In genomic region chr4:142196626-142197025, GRCm38 (mm10) we compare ENCODE assay signal across 11 mouse cellular contexts. TPM values are rescaled to one million over a fixed set of nuclear protein-coding genes. Genes with fewer than 3 reads are reported as not detected.
DNase-seq lines count a peak whose midpoint lies in the region; ATAC-seq and TF ChIP-seq lines count a peak whose summit lies in the region.
"Had no signal": no experiment of that assay in that cellular context is flagged by ENCODE, and none has a peak within 500 bp of the region (broad histone marks: within the 10 kb centered on the region; RNA-seq: fewer than 3 reads in every experiment).

No protein-coding gene starts in this region.

- no peak overlapping the region for H3K27ac ChIP-seq in kidney, embryonic 16.5 days (ENCODE audit: low read length)
- no peak overlapping the region for H3K27ac ChIP-seq in CH12.LX (ENCODE audit: insufficient read depth, low read depth)
- H3K27ac ChIP-seq: heart, embryonic 15.5 days had no signal

- H3K4me2 ChIP-seq in kidney, embryonic 16.5 days (replicated peaks; ENCODE audit: low read depth, low read length) = no peak overlapping the region
- H3K4me2 ChIP-seq in CH12.LX (ENCODE audit: insufficient read depth, low read depth, poor library complexity, severe bottlenecking) = no peak overlapping the region
- H3K4me2 ChIP-seq: heart, embryonic 15.5 days had no signal

- 43% methylated on average over 6 of the region's 6 CpGs for WGBS in kidney, embryonic 16.5 days

- in situ Hi-C loops in CH12.LX (cut with MboI; ENCODE audit: low pct_ligation_motif_present, low pct_unique_long_range_greater_than_20kb, low sequenced_read_pairs) = no loop called here
- in situ Hi-C loops in Patski (cut with MboI; ENCODE audit: low pct_unique_long_range_greater_than_20kb) = no loop called here

- no peak overlapping the region for H3K4me3 ChIP-seq in kidney, embryonic 16.5 days (ENCODE audit: low read length)
- H3K4me3 ChIP-seq in CH12.LX (replicated peaks in 1 of 3; ENCODE audit: low read depth in 2 of 3, low read length in 2 of 3, poor library complexity in 1 of 3) = no peak overlapping the region
- H3K4me3 ChIP-seq: heart, embryonic 15.5 days had no signal

- POLR2A ChIA-PET in Patski (lab: Charles Lee) = no interaction called here

- no peaks in the 10 kb centered on the region for H3K79me2 ChIP-seq in CH12.LX (replicated peaks; ENCODE audit: control insufficient read depth, extremely low read depth, insufficient read depth, poor library complexity, severe bottlenecking)

- ATAC-seq in kidney, embryonic 16.5 days (ENCODE audit: low FRiP score, low TSS enrichment) = no peak
- ATAC-seq in Patski = peak; percentile 79
- ATAC-seq: forebrain, embryonic 16.5 days had no signal

- TF ChIP-seq RAD21 in CH12.LX (IDR thresholded peaks at IDR 0.05; ENCODE audit: low read depth, low read length) = no peak; the same call in none of the 2 replicates

- no peaks in the 10 kb centered on the region for H3K27me3 ChIP-seq in kidney, embryonic 16.5 days (ENCODE audit: insufficient read depth, low read length)
- H3K27me3 ChIP-seq in CH12.LX (replicated peaks) = no peaks in the 10 kb centered on the region
- H3K27me3 ChIP-seq in Patski = no peaks in the 10 kb centered on the region
- H3K27me3 ChIP-seq: heart, embryonic 15.5 days had no signal

- CTCF ChIA-PET in Patski (lab: Charles Lee) = interaction anchor here (3.5 kb wide), 1 partner anchor 23 kb away, joined by 12 read pairs; no protein-coding TSS in a partner anchor

- TF ChIP-seq CTCF in CH12.LX (conservative IDR thresholded peaks at IDR 0.05 in 1 of 2, IDR thresholded peaks at IDR 0.05 in 1 of 2; ENCODE audit: low read depth in 2 of 2, low read length in 2 of 2) (peak; percentile 20 to 45; a peak in 2 of 4 replicates), Patski (IDR thresholded peaks at IDR 0.05) (no peak)

- no peak overlapping the region for H3K9ac ChIP-seq in kidney, embryonic 16.5 days (replicated peaks; ENCODE audit: low read length)
- H3K9ac ChIP-seq in CH12.LX (ENCODE audit: insufficient read depth, low read depth) = no peak overlapping the region
- H3K9ac ChIP-seq: heart, embryonic 15.5 days had no signal

- TF ChIP-seq POLR2A in CH12.LX (IDR thresholded peaks at IDR 0.05; ENCODE audit: low read depth, low read length) = no peak

- H3K4me1 ChIP-seq in kidney, embryonic 16.5 days (ENCODE audit: insufficient read depth, low read length) = peaks cover 19% of the 10 kb centered on the region
- peaks cover 5 to 23% of the 10 kb centered on the region in 2 experiments; a peak in 3 of 4 replicates for H3K4me1 ChIP-seq in CH12.LX (ENCODE audit: control insufficient read depth in 1 of 2, insufficient read depth in 2 of 2)

- dilution Hi-C loops in CH12.LX (cut with MboI; ENCODE audit: extremely low pct_ligation_motif_present, extremely low pct_unique_long_range_greater_than_20kb, low sequenced_read_pairs) = no loop called here

- no peaks in the 10 kb centered on the region for H3K9me3 ChIP-seq in kidney, embryonic 16.5 days (ENCODE audit: low read length)
- H3K9me3 ChIP-seq in CH12.LX (replicated peaks; ENCODE audit: low read length) = peaks cover 2% of the 10 kb centered on the region
- H3K9me3 ChIP-seq: heart, embryonic 15.5 days had no signal

- TF ChIP-seq EP300 in CH12.LX (IDR thresholded peaks at IDR 0.05; ENCODE audit: low read length) = no peak

- DNase-seq in kidney, adult 11 months = peak; percentile 93
- DNase-seq in CH12.LX (ENCODE audit: extremely low read depth) = no peak
- DNase-seq in Patski (ENCODE audit: low read depth, low spot score) = peak; percentile 67
- DNase-seq in kidney, postnatal 14 days = peak; percentile 83
- DNase-seq in right cerebral cortex, adult 18-20 months = no peak
- no peak for DNase-seq in left cerebral cortex, adult 9 months (ENCODE audit: low spot score in 2 of 2)
- DNase-seq: layer of hippocampus, adult 9-11 months; thymus, postnatal 14 days had no signal

- peaks cover 3% of the 10 kb centered on the region; the same call in 1 of the 2 replicates for H3K36me3 ChIP-seq in kidney, embryonic 16.5 days (ENCODE audit: insufficient read depth, low read length)
- H3K36me3 ChIP-seq in CH12.LX (replicated peaks in 1 of 2; ENCODE audit: control insufficient read depth in 1 of 2, insufficient read depth in 1 of 2, low read length in 1 of 2) = peaks cover 0 to 43% of the 10 kb centered on the region in 2 experiments
- H3K36me3 ChIP-seq: heart, embryonic 15.5 days had no signal

TF ChIP-seq in CH12.LX, 34 proteins besides CTCF, POLR2A, EP300 and RAD21:
- no peak for TF ChIP-seq IRF4 (IDR thresholded peaks at IDR 0.05; ENCODE audit: low read depth, low read length)
- TF ChIP-seq SMC3 (IDR thresholded peaks at IDR 0.05; ENCODE audit: low read depth, low read length) = peak; percentile 14; the same call in 1 of the 2 replicates

RNA-seq across cellular contexts. Expression of gene Kazn, which starts 42.6 kb away (rescaled TPM):
- polyA plus RNA-seq in kidney, embryonic 16.5 days (2015; fragmentation: Nextera tagmentation; extraction: Ambion mirVana) = 15.5 and 16.2 TPM in 2 replicates
- total RNA-seq in CH12.LX (2012; rRNA removed) (3.7 and 4.2 TPM in 2 replicates), CH12.LX (2014; rRNA removed) (1.3 and 2.0 TPM in 2 replicates)
- polyA plus RNA-seq in CH12.LX (2012; ENCODE audit: insufficient read length, low read depth) (9.4 and 9.7 TPM in 2 replicates), Patski (2021) (6.1 TPM)

Comparison
In these comparisons a context has a peak if more than half of its experiments do, and no peak if none do; other contexts are left out.
1. DNase-seq: peak in kidney, adult 11 months (single experiment), Patski (single experiment) and kidney, postnatal 14 days (single experiment); none in CH12.LX (single experiment), right cerebral cortex, adult 18-20 months (single experiment) and left cerebral cortex, adult 9 months (0 of 2).